Mouse (Mus musculus) natural killer cell, adult 2 months (primary cell): Measurements from ENCODE around the gene Ttbk1.
"Not testable (repeated sequence)": the region's sequence is repeated elsewhere in the genome, so short reads cannot be mapped to it uniquely, and the experiment has no call there.

Source experiments
- DNase-seq, 2 experiments: peaks; one replicate each; pipeline ENCODE4 v3.0.0; 2022; ENCODE audit warnings: low spot score in 2 of 2

The Ttbk1 gene

GRCm38 (mm10) chr17:46487431-46487830 lies at the start of gene Ttbk1:
Gene Ttbk1 (minus strand): TSS chr17:46487675.
- DNase-seq = no peak

GRCm38 (mm10) chr17:46525579-46526307 lies 38.3 kb upstream of the Ttbk1 start:
- DNase-seq = peak; percentile 42 to 63

- DNase-seq = no peak
Measured at GRCm38 (mm10) chr17:46525065-46525464, 37.6 kb upstream of the Ttbk1 start.

- DNase-seq = no peak
Measured at GRCm38 (mm10) chr17:46521963-46522668, 34.6 kb upstream of the Ttbk1 start.

GRCm38 (mm10) chr17:46521174-46521573 lies 33.7 kb upstream of the Ttbk1 start:
- no peak for DNase-seq

- no peak for DNase-seq
Measured at GRCm38 (mm10) chr17:46520385-46520979, 33.0 kb upstream of the Ttbk1 start.

- no peak for DNase-seq
Measured at GRCm38 (mm10) chr17:46519971-46520370, 32.5 kb upstream of the Ttbk1 start.

- no peak for DNase-seq
Measured at GRCm38 (mm10) chr17:46513329-46513728, 25.9 kb upstream of the Ttbk1 start.

- peak in 1 of 2 experiments; percentile 17 for DNase-seq
Measured at GRCm38 (mm10) chr17:46511059-46511710, 23.7 kb upstream of the Ttbk1 start.

GRCm38 (mm10) chr17:46505617-46506016 lies 18.1 kb upstream of the Ttbk1 start:
- no peak for DNase-seq

- DNase-seq = no peak
Measured at GRCm38 (mm10) chr17:46503847-46504638, 16.6 kb upstream of the Ttbk1 start.

GRCm38 (mm10) chr17:46502775-46503174 lies 15.3 kb upstream of the Ttbk1 start:
- no peak for DNase-seq

- DNase-seq = no peak
Measured at GRCm38 (mm10) chr17:46497956-46498355, 10.5 kb upstream of the Ttbk1 start.

- peak in 1 of 2 experiments; percentile 9 for DNase-seq
Measured at GRCm38 (mm10) chr17:46496623-46497434, 9.4 kb upstream of the Ttbk1 start, which contains the start of gene Dnph1. Gene Dnph1 (plus strand): TSS chr17:46496711.

- not testable (repeated sequence) for DNase-seq
Measured at GRCm38 (mm10) chr17:46496081-46496480, 8.6 kb upstream of the Ttbk1 start.

GRCm38 (mm10) chr17:46495486-46495885 lies 8.0 kb upstream of the Ttbk1 start:
- DNase-seq = no peak

- no peak for DNase-seq
Measured at GRCm38 (mm10) chr17:46486995-46487394, 480 bp downstream of the Ttbk1 start.

GRCm38 (mm10) chr17:46484461-46484875 lies 3.0 kb downstream of the Ttbk1 start:
- peak in 1 of 2 experiments; percentile 79 for DNase-seq

- DNase-seq = peak; percentile 78 to 91
Measured at GRCm38 (mm10) chr17:46484021-46484431, 3.4 kb downstream of the Ttbk1 start.

- peak in 1 of 2 experiments; percentile 10 for DNase-seq
Measured at GRCm38 (mm10) chr17:46483561-46484001, 3.9 kb downstream of the Ttbk1 start.
